ENCODE assay signal across 8 mouse cellular contexts in genomic region chr7:25305956-25306613, GRCm38 (mm10). TPM values are rescaled to one million over a fixed set of nuclear protein-coding genes. Genes with fewer than 3 reads are reported as not detected.
DNase-seq lines count a peak whose midpoint lies in the region; ATAC-seq lines count a peak whose summit lies in the region.

Gene Tmem145, plus strand, starts transcription at chr7:25306106.

- WGBS in hindbrain, embryonic 14.5 days = under 1% methylated on average over 47 of the region's 47 CpGs
- under 1% methylated on average over 45 of the region's 47 CpGs for WGBS in limb, embryonic 11.5 days
- under 1% methylated on average over 42 of the region's 47 CpGs for WGBS in midbrain, embryonic 15.5 days

- peak within 1 kb of the TSS; percentile 78 for H3K4me2 ChIP-seq in hindbrain, embryonic 14.5 days (replicated peaks)
- peak within 1 kb of the TSS; percentile 93 for H3K4me2 ChIP-seq in limb, embryonic 11.5 days (ENCODE audit: low read depth, severe bottlenecking)
- H3K4me2 ChIP-seq in midbrain, embryonic 15.5 days = peak within 1 kb of the TSS; percentile 55

- peak; percentile 65 for ATAC-seq in hindbrain, embryonic 14.5 days (ENCODE audit: low FRiP score)
- peak; percentile 78 for ATAC-seq in limb, embryonic 11.5 days (ENCODE audit: insufficient number of reproducible peaks, low FRiP score, low TSS enrichment, low read depth)
- peak; percentile 70 for ATAC-seq in midbrain, embryonic 15.5 days (replicated peaks)
- no peak for ATAC-seq in erythroid progenitor cell, adult 5-6 weeks (replicated peaks; ENCODE audit: low FRiP score, poor library complexity, severe bottlenecking)

- peak within 1 kb of the TSS; percentile 81 for H3K9ac ChIP-seq in hindbrain, embryonic 14.5 days
- peak within 1 kb of the TSS; percentile 27; the same call in 1 of the 2 replicates for H3K9ac ChIP-seq in limb, embryonic 11.5 days (ENCODE audit: low read length)
- peak within 1 kb of the TSS; percentile 76 for H3K9ac ChIP-seq in midbrain, embryonic 15.5 days

- H3K27ac ChIP-seq in hindbrain, embryonic 14.5 days = peak within 1 kb of the TSS; percentile 86
- H3K27ac ChIP-seq in limb, embryonic 11.5 days (replicated peaks; ENCODE audit: low read depth, low read length) = no peak within 1 kb of the TSS
- H3K27ac ChIP-seq in midbrain, embryonic 15.5 days = peak within 1 kb of the TSS; percentile 89

- peak within 1 kb of the TSS; percentile 60 for H3K4me3 ChIP-seq in hindbrain, embryonic 14.5 days (replicated peaks; ENCODE audit: low read length)
- peak within 1 kb of the TSS; percentile 42 for H3K4me3 ChIP-seq in limb, embryonic 11.5 days (ENCODE audit: low read depth, low read length)
- peak within 1 kb of the TSS; percentile 57 for H3K4me3 ChIP-seq in midbrain, embryonic 15.5 days

- H3K36me3 ChIP-seq in hindbrain, embryonic 14.5 days (replicated peaks; ENCODE audit: control insufficient read depth, insufficient read depth) = no peaks in the 10 kb centered on the region; the same call in none of the 2 replicates
- no peaks in the 10 kb centered on the region for H3K36me3 ChIP-seq in limb, embryonic 11.5 days (ENCODE audit: control insufficient read depth, insufficient read depth, low read length)
- no peaks in the 10 kb centered on the region for H3K36me3 ChIP-seq in midbrain, embryonic 15.5 days (replicated peaks)

- peak; percentile 21 to 45 for DNase-seq in gastrocnemius, postnatal 4 days (ENCODE audit: low spot score in 2 of 2)
- DNase-seq in gastrocnemius, adult 18-20 months (ENCODE audit: low spot score) = no peak
- DNase-seq in MN1 (ENCODE audit: low spot score) = peak; percentile 49
- DNase-seq in embryo, embryonic 9.5 days (ENCODE audit: extremely low spot score) = peak; percentile 75
- peak; percentile 75 for DNase-seq in hindbrain, embryonic 14.5 days (ENCODE audit: low spot score)
- peak; percentile 86 for DNase-seq in limb, embryonic 11.5 days (ENCODE audit: low spot score)

- H3K27me3 ChIP-seq in hindbrain, embryonic 14.5 days (ENCODE audit: control insufficient read depth, insufficient read depth, low read length) = 0 out of 2 replicates have a peak, but pooled peaks cover under 1% of the 10 kb centered on the region
- peaks cover 9% of the 10 kb centered on the region; the same call in 1 of the 2 replicates for H3K27me3 ChIP-seq in limb, embryonic 11.5 days (ENCODE audit: control insufficient read depth, insufficient read depth, low read length)
- H3K27me3 ChIP-seq in midbrain, embryonic 15.5 days (replicated peaks) = peaks cover 2% of the 10 kb centered on the region; the same call in 1 of the 2 replicates

- peaks cover 15% of the 10 kb centered on the region for H3K4me1 ChIP-seq in hindbrain, embryonic 14.5 days (replicated peaks; ENCODE audit: control insufficient read depth, insufficient read depth, low read length)
- peaks cover 8% of the 10 kb centered on the region; the same call in 1 of the 2 replicates for H3K4me1 ChIP-seq in limb, embryonic 11.5 days (ENCODE audit: control insufficient read depth, insufficient read depth, low read length)
- peaks cover 12% of the 10 kb centered on the region for H3K4me1 ChIP-seq in midbrain, embryonic 15.5 days

- no peaks in the 10 kb centered on the region for H3K9me3 ChIP-seq in hindbrain, embryonic 14.5 days (ENCODE audit: control insufficient read depth, low read length)
- H3K9me3 ChIP-seq in limb, embryonic 11.5 days (ENCODE audit: control insufficient read depth, low read length) = no peaks in the 10 kb centered on the region
- no peaks in the 10 kb centered on the region for H3K9me3 ChIP-seq in midbrain, embryonic 15.5 days

RNA-seq across cellular contexts. Expression of gene Tmem145, which starts in this region (rescaled TPM):
- total RNA-seq in gastrocnemius, postnatal 4 days (2021) = under 1 TPM; 0.23 to 0.29 TPM
- total RNA-seq in gastrocnemius, adult 18-20 months (2021) = not detected
- polyA plus RNA-seq in hindbrain, embryonic 14.5 days (2014; fragmentation: Nextera tagmentation; extraction: Ambion mirVana) = 74.9 and 81.2 TPM in 2 replicates
- 0.33 and 0.58 TPM in 2 replicates for polyA plus RNA-seq in limb, embryonic 11.5 days (2014; fragmentation: Nextera tagmentation; extraction: Ambion mirVana)
- 94.8 and 102 TPM in 2 replicates for polyA plus RNA-seq in midbrain, embryonic 15.5 days (2015; fragmentation: Nextera tagmentation; extraction: Ambion mirVana)
- not detected in 2 replicates for total RNA-seq in erythroid progenitor cell, adult 5-6 weeks (2015; ENCODE audit: low replicate concordance)
- total RNA-seq in erythroid progenitor cell, adult 5-6 weeks (2017; ENCODE audit: low replicate concordance) = not detected in 2 replicates

Comparison
In these comparisons a context has a peak if more than half of its experiments do, and no peak if none do; other contexts are left out.
1. RNA of gene Tmem145 (polyA plus RNA-seq): 94.8 to 102 TPM in midbrain, embryonic 15.5 days and 74.9 to 81.2 TPM in hindbrain, embryonic 14.5 days; 0.33 to 0.58 TPM in limb, embryonic 11.5 days; every median in the first group is over 10 times any median in the second.
2. Peak in DNase-seq in gastrocnemius, postnatal 4 days; RNA of the gene not detected or under 1 TPM.
3. Peak in DNase-seq, ATAC-seq, H3K4me3 ChIP-seq, H3K9ac ChIP-seq and H3K4me2 ChIP-seq in limb, embryonic 11.5 days; RNA of the gene not detected or under 1 TPM.
4. H3K9ac ChIP-seq: peak in every context shown above with its lines; median percentile 81 in hindbrain, embryonic 14.5 days; 76 in midbrain, embryonic 15.5 days; 27 in limb, embryonic 11.5 days.
5. Peak in every context shown above with its lines, with median percentiles within 50 percentile points of each other: H3K4me2 ChIP-seq and H3K4me3 ChIP-seq.